Mouse (Mus musculus): ENCODE measurements around the gene Nudt21. TPM values are rescaled to one million over a fixed set of nuclear protein-coding genes. Genes with fewer than 3 reads are reported as not detected.

Gene Nudt21
- polyA plus RNA-seq, 1 experiment, result 108 TPM

DNA sequence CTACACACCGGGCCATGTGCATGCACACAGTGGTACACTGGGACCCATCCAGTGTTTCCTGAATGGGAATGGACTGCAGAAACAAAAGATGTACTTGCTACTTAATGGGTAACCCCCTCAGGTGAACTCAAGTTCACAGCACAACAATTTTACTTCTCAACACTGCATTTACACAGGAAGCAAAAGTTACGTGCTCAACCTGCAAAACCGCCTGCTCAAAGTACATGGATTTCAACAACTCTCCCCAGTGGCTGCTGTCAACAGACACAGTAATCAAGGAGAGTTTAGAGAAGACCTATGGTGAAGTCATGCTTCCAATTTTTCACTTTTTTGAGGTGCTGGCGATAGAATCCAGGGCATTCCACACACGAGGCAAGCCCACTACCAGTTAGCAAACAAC lies 1.6 kb downstream of the Nudt21 start:
- Histone ChIP-seq H3K4me1 (ENCODE audit: control insufficient read depth, insufficient read depth, low read length) (peaks cover 5% of the 10 kb centered on the region), H3K27ac (ENCODE audit: insufficient read depth, low read length) (no peak overlapping the region), H3K4me3 (ENCODE audit: insufficient read depth, low read length) (peak overlapping the region; percentile 11; the same call in 1 of the 2 replicates)
- no peak for TF ChIP-seq POLR2A (IDR thresholded peaks at IDR 0.05; ENCODE audit: low read depth, low read length)
- TF ChIP-seq CTCF (IDR thresholded peaks at IDR 0.05; ENCODE audit: borderline replicate concordance, insufficient read depth, low read length), result no peak

DNA sequence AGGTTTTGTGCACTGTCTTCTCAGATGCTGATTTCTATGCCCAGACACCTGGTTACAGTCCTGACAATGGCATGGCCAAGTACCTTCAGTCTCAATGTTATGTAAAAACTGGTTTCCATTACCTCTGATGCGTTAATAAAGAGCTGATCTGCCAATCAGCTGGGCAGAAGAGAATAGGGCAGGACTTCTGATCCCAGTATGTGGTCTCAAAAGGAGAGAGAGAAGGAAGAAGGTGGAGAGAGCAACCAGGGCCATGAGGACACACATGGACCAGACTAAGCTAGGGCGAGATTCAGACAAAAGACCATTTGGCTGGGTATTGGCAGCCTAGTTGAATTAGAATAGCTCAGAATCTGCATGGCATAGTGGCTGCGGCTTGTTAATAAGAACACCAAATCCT lies 3.2 kb downstream of the Nudt21 start:
- Histone ChIP-seq H3K4me3 (ENCODE audit: insufficient read depth, low read length) (no peak overlapping the region), H3K4me1 (ENCODE audit: control insufficient read depth, insufficient read depth, low read length) (peaks cover 5% of the 10 kb centered on the region), H3K27ac (ENCODE audit: insufficient read depth, low read length) (no peak overlapping the region)
- TF ChIP-seq CTCF (IDR thresholded peaks at IDR 0.05; ENCODE audit: borderline replicate concordance, insufficient read depth, low read length), result no peak
- no peak for TF ChIP-seq POLR2A (IDR thresholded peaks at IDR 0.05; ENCODE audit: low read depth, low read length)

DNA sequence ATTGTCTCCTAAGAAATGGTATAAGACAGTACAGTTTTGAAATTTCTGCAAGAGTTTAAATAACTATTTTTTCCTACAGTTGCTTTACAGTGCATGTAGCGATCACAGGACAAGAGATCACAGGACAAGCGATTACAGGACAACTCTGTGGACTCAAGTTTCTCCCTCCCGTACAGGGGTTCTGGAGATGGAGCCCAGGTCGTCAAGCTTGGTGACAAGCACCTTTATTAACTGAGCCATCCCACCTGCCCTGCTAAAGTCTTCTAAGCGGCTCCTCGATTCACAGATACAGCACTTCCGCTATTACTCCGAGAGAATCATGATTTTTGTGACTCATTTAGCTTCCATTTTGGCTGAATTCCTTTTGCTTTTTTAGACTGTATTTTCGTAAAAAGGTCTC lies 7.1 kb downstream of the Nudt21 start:
- Histone ChIP-seq H3K27ac (ENCODE audit: insufficient read depth, low read length) (no peak overlapping the region), H3K4me3 (ENCODE audit: insufficient read depth, low read length) (no peak overlapping the region), H3K4me1 (ENCODE audit: control insufficient read depth, insufficient read depth, low read length) (peaks cover 5% of the 10 kb centered on the region; the same call in 1 of the 2 replicates)
- TF ChIP-seq POLR2A (IDR thresholded peaks at IDR 0.05; ENCODE audit: low read depth, low read length) (no peak), CTCF (IDR thresholded peaks at IDR 0.05; ENCODE audit: borderline replicate concordance, insufficient read depth, low read length) (no peak)

DNA sequence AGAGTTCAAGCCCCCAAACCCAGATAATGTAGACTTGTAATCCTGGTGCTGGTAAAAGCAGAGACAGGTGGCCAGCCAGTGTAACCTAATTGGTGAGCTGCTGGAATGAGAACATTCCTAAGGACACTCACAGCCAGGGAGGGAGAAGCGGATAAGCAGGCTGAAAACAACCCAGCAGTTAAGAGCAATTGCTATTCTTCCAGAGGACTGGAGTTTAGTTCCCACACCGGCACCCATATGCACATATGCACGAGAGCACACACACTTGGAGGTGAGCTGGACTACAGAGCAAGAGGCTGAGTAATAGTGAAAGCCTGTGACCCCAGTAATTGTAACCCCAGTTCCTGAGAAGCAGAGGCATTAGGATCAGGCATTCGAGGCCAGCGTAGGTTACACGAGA lies 12.9 kb downstream of the Nudt21 start:
- TF ChIP-seq CTCF (IDR thresholded peaks at IDR 0.05; ENCODE audit: borderline replicate concordance, insufficient read depth, low read length) (no peak), POLR2A (IDR thresholded peaks at IDR 0.05; ENCODE audit: low read depth, low read length) (no peak)
- Histone ChIP-seq H3K4me1 (ENCODE audit: control insufficient read depth, insufficient read depth, low read length) (no peaks in the 10 kb centered on the region), H3K4me3 (ENCODE audit: insufficient read depth, low read length) (no peak overlapping the region), H3K27ac (ENCODE audit: insufficient read depth, low read length) (no peak overlapping the region)

DNA sequence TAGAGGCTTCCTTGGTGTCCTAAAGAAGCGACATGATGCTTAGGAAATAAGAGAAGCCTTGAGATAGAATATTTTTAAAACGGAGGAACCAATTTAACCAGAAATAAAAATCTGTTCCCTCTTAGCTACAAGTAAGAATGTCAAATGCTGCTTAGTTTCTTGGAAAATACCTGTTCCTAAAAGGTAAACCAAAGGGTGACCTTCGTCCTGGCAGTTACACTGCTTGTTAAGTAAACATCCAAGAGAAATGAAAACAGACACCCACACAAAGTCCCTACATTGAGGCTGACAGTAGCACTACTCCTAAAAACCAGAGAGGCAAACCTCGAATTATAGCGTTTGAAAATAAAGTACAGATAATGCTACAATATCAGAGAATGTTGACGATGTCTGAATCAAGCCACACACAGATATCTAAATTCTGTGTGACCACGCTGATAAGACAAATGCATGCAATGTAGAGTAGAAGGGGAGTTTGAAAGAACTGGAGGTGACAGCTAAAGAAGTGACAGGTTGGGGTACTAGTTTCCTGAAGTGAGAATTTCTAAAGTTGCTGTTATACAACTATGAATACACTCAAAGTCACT lies 23.7 kb downstream of the Nudt21 start:
- Histone ChIP-seq H3K4me3 (ENCODE audit: insufficient read depth, low read length) (peak overlapping the region; percentile 65), H3K27ac (ENCODE audit: insufficient read depth, low read length) (0 out of 2 replicates have a peak overlapping the region, but pooled peaks have one; percentile 32), H3K4me1 (ENCODE audit: control insufficient read depth, insufficient read depth, low read length) (peaks cover 11% of the 10 kb centered on the region)
- no peak for TF ChIP-seq CTCF (IDR thresholded peaks at IDR 0.05; ENCODE audit: borderline replicate concordance, insufficient read depth, low read length)
- no peak for TF ChIP-seq POLR2A (IDR thresholded peaks at IDR 0.05; ENCODE audit: low read depth, low read length)

DNA sequence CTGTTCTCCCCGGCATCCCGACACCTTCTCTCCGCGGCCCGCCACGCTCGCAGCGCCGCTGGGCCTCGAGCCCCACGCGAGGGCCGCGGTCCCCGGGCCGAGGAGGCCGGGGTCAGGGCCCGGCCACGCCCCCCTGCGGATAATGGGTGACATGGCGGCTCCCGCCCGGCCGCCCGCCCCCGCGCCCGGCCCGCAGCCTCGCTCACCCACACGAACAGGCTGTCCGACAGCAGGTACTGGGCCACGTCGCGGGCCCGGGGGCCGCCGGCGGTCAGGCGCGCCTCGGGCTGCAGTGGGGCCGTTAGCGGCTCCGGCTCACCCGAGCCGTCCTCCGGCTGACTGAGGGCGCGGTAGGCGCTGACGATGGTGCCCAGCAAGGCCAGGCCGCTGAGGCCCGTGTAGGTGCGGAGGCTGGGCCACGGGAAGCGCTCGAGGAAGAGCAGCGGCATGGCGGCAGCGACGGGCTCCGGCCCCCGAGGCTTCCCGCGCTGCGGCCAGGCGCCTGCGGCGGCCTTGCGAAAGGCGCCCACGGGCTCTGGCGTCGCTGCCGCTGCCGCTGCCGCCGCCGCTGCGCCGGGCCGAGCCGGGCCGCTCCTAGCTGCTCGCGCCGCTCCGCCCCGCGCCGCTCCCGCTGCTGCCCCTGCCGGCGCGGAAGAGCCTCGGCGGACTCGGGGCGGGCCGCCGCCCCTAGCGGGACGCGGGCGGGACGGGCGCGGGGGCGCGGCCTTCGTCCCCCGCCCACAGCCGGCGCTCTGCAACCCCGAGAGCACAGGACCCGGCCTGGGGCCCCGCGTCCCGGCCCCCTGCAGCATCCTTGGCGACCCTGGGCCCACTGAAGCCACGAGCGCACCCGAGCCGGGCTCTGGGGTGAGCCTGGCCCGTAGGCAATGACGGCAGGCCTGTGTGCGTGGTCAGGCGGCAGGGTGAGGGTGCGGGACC lies 24.5 kb downstream of the Nudt21 start, which contains the start of gene Amfr:
Amfr (minus strand) TSS at position 830 of the 939 bp plus-strand sequence.
- TF ChIP-seq POLR2A (IDR thresholded peaks at IDR 0.05; ENCODE audit: low read depth, low read length) (peak; percentile 50), CTCF (IDR thresholded peaks at IDR 0.05; ENCODE audit: borderline replicate concordance, insufficient read depth, low read length) (no peak)
- Histone ChIP-seq H3K4me1 (ENCODE audit: control insufficient read depth, insufficient read depth, low read length) (peaks cover 11% of the 10 kb centered on the region), H3K4me3 (ENCODE audit: insufficient read depth, low read length) (peak within 1 kb of the TSS; percentile 89), H3K27ac (ENCODE audit: insufficient read depth, low read length) (peak within 1 kb of the TSS; percentile 88)

DNA sequence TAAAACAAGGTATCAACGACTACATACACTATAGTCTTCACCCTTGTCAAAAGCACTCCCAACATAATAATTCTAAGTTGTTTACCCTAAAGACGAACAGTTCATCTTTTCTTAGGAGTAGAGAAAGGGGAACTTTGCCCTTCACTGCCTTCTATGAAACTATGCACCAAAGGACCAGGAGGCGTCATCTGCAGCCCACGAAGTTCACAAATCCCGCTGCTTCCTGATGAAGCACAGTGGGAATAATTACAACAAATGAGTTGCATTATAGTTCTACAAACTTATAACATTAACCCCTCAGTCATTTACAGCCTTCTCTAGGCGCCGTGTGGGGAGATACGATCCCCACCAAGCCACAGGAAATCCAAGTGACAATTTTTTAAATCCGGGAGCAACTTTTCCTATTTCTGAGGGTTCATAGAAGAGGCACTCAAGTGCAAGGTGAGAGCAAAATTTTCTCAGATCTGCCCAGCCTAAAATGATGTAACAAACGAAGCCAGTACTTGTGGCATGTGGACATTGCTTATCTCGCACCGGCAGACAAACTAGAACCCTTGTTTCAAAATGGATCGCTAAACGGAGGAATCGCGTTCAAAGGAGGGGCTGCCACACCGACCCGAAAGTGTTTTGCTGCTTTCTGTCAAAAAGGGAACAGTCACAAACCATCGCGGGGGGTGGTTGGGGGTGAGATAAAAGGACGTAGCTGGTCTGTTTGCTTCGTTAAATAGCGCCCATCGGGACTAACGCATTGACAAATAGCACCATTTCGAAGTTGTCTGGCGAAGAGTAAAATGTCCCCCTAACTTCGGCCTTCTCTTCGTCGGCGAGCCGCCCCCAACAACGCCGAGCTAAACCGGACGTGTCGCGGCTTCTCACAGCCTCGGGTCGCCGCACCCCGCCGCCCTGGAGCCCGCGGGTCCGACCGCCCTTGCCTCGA lies 25.5 kb downstream of the Nudt21 start:
- Histone ChIP-seq H3K4me1 (ENCODE audit: control insufficient read depth, insufficient read depth, low read length) (peaks cover 11% of the 10 kb centered on the region), H3K27ac (ENCODE audit: insufficient read depth, low read length) (peak overlapping the region; percentile 88), H3K4me3 (ENCODE audit: insufficient read depth, low read length) (peak overlapping the region; percentile 89)
- TF ChIP-seq POLR2A (IDR thresholded peaks at IDR 0.05; ENCODE audit: low read depth, low read length) (no peak), CTCF (IDR thresholded peaks at IDR 0.05; ENCODE audit: borderline replicate concordance, insufficient read depth, low read length) (no peak)

DNA sequence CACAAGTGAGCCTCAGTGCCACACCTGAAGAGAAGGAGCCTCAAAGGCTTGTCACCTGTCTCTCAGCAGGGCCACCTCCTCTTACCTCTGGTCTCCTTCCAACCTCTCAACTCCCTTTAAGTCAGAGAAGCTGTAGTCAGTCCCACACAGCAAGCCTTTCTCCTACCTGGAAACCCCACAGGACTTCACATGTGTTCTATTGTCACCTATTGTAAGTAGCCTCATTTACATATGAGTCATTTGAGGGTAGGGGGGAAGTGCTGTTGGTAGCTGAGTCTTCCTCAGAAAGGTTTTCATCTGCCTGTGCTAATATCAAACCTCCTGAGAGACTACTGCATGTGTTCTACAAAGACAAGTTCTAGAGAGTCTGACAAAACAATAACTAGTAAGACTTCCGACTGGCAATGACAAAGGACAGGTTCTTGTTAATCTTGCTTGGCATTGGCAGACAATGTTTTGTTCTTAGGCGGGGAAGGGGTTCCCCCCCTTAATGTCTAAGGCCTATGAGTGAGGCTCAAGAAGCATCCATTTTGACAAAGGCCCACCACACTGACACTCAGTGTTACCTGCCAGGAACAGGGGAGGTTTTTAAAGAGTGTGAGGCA lies 26.6 kb downstream of the Nudt21 start:
- TF ChIP-seq CTCF (IDR thresholded peaks at IDR 0.05; ENCODE audit: borderline replicate concordance, insufficient read depth, low read length), result no peak
- TF ChIP-seq POLR2A (IDR thresholded peaks at IDR 0.05; ENCODE audit: low read depth, low read length), result no peak
- Histone ChIP-seq H3K4me1 (ENCODE audit: control insufficient read depth, insufficient read depth, low read length) (peaks cover 11% of the 10 kb centered on the region), H3K27ac (ENCODE audit: insufficient read depth, low read length) (no peak overlapping the region), H3K4me3 (ENCODE audit: insufficient read depth, low read length) (no peak overlapping the region; the same call in 1 of the 2 replicates)
